Mouse (Mus musculus) kidney, adult 2 months (tissue): ENCODE measurements at regions not wholly inside any gene's neighbourhood (a gene's known extent, or its start where the extent isn't known, plus 50 kb on each side); places are given as distances from the start of the nearest gene placed in this dataset.

Experiments used
- CTCF ChIP-seq: fragments of 200-500 bp; conservative IDR thresholded peaks from 2 replicates; pipeline ENCODE4 v1.5.1; 2011; ENCODE audit warnings: low read depth, mild to moderate bottlenecking, control low read depth, low read length, moderate library complexity, mixed read lengths; ENCODE audit not compliant: insufficient read depth, insufficient read length
- POLR2A ChIP-seq: fragments of 200-500 bp; IDR thresholded peaks from one replicate; pipeline ENCODE4 v1.6.1; 2011; ENCODE audit warnings: low read depth, low read length, control low read depth

GRCm38 (mm10) chr4:124149771-124150451, 232.1 kb upstream of the 4930535I16Rik start:
- no peak for TF ChIP-seq CTCF
- no peak for TF ChIP-seq POLR2A
